Mouse (Mus musculus) layer of hippocampus, postnatal 14 days (tissue): ENCODE measurements around the gene Trir. TPM values are rescaled to one million over a fixed set of nuclear protein-coding genes. Genes with fewer than 3 reads are reported as not detected.

ENCODE experiments used
- DNase-seq, 2 experiments: peaks; one replicate each; pipeline ENCODE4 v3.0.0; 2021 to 2022; ENCODE audit warnings: low spot score in 2 of 2, mixed read lengths in 1 of 2
- long read RNA-seq, 2 experiments: library from polyadenylated mRNA; stranded (forward); transcript quantifications; one replicate each; pipeline ENCODE4 v2.0.0; 2021
- total RNA-seq, 2 experiments: library from RNA; stranded (reverse); gene quantifications; 2 replicates each; pipeline ENCODE4 v1.2.3; 2021

The Trir gene
- total RNA-seq: 100 to 1,000 TPM; 136 to 150 TPM
- long read RNA-seq, experiment 1, transcript Trir-201 (3 exons, 902 nt): major isoform, 41 of 61 reads
- long read RNA-seq, experiment 1, partial matches to known transcripts: 5 of 61 reads
- long read RNA-seq, experiment 1, other reads (novel, unspliced or antisense): 15 of 61 reads
- long read RNA-seq, experiment 2, transcript Trir-201 (3 exons, 902 nt): major isoform, 107 of 135 reads
- long read RNA-seq, experiment 2, partial matches to known transcripts: 3 of 135 reads
- long read RNA-seq, experiment 2, other reads (novel, unspliced or antisense): 25 of 135 reads

- peak; percentile 93 to 97 for DNase-seq
Measured at GRCm38 (mm10) chr8:85026670-85027515, at the start of gene Trir. TSS of gene Trir (plus strand) at chr8:85026823.

DNA sequence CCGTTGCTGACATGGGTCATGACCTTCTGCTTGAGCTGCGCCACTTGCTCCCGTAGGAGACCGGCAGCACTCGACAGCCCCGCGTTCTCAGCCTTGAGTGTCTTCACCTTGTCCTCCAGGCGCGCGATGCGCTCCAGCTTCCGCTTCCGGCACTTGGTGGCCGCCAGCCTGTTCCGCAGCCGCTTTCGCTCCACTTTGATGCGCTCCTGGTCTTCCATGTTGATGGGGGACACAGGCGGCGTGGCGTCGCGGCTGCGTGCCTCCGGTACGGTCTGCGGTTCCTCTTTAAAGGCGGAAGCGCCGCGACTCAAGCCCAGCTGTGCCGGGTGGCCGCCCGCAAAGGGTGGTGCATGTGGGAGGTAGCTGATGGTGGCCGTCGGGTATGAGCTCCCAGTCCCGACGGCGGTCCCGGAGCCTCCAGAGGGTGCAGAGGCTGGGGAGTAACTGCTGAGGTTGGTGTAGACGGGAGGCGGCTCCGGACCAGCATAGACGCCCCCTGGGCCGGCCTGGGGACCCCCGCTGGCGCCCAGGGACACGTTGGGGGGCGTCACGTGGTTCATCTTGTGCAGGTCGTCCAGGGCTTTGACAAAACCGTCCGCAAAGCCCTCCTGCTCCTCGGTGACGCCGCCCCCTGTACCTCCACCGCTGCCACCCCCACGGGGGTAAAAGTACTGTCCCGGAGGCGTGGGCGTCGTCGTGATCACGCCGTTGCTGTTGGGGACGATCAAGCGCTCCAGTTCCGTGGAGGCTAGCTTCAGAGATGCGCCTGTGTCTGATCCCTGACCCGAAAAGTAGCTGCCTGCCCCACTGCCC lies 49.0 kb upstream of the Trir start:
- no peak for DNase-seq

- DNase-seq: peak; percentile 92 to 97
Measured at GRCm38 (mm10) chr8:84978248-84978940, 48.2 kb upstream of the Trir start, which contains the start of gene Junb. TSS of gene Junb (minus strand) at chr8:84978718.

GRCm38 (mm10) chr8:84979599-84980421 lies 46.8 kb upstream of the Trir start:
- peak; percentile 88 to 95 for DNase-seq

DNA sequence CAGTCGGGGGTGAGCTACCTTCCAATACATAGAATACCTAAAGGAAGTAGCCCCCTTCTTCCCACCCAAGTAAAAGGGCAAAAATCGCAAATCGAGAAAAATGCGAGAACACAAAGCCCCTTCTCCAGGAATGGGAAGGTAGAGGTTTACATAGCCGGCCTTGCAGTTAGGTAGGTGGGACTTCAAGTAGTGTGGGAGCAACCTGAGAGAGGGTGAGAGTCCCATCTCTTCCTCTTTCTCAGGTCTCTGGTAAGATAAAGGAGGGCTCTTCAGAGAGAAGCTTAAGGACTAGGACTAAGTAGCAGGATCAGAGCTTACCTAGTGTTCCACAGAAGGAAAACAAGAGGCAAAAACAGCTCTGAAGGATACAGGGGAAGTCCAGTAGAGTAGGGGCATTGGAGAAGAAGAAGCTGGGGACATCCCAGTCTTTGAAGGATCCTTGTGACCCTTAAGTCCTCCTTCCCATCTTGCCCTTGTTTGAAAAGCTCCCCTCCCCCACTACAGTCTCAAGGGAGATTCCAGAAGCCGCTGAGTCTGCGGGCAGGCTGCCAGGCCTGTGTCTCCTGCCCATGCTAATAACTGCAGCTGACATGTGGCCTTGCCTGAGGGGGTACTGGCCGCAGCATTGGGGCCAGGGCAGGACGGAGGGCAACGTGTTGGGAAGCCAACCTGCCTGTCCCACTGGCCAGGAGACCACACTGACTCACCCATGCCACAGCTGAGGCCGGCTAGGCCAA lies 45.8 kb upstream of the Trir start:
- no peak for DNase-seq

GRCm38 (mm10) chr8:84981644-84982498 lies 44.8 kb upstream of the Trir start:
- no peak for DNase-seq

- no peak for DNase-seq
Measured at GRCm38 (mm10) chr8:84982499-84983011, 44.1 kb upstream of the Trir start.

- no peak for DNase-seq
Measured at GRCm38 (mm10) chr8:84984294-84985048, 42.2 kb upstream of the Trir start.

DNA sequence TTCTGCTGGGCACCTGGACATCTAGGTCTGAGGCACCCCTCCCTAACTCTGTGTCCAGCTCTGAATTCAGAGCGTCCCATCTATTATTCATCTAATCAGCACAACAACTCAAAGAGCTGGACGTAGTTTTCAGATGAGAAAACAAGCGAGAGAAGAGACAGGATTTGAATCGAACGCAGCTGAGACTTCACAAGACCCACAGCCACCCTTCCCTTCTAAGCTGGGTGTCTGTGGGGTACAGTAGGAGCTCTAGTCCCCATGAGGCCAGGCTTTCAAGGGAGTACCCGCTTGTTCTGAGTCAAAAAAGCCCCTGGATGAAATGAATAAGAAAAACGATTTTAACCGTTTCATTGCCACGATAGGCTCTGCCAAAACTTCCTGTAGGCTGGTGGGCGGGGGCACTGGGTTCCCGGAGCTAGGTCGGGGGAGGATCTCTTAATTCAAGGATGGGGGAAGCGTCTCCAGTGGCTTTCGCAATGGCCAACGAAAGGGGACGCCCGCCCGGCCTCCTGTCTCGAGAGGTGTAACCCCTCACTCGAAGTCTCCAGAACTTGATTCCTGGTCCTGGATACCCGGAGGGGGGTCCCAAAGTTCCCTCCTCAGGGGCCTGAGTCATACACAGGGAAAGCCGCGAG lies 41.5 kb upstream of the Trir start:
- no peak for DNase-seq

DNA sequence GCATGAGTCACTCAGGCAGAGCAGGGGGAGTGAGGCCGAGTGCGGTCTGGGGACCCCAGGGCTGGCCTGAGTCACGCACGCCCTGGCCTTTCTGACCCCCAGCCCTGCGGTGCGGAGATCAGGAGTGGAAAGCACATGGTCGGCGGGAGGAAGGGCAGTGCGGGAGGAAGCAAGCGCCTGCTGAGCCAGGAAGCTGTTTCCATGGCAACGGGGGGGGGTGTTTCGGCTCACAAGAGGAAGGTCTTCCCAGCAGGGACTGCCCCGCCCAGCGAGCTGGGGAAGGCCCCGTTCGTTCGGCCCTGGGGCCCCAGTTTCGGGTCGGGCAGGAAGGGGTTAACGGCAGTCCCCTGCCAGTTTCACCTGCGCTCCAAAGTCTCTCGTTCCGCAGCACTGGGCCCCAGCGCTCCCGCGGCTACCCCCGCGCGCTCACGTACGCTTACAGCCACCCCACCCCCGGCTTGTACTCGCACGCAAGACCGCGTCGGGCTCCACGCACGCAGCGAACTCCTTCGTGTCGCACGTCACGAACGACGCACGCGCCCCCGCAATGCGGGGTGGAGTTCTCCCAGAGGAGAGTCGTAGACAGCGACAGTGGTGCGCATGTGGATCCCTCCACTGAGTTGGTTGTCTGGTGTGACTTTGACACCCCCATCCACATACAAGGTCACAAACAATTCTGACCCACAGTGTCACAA lies 40.8 kb upstream of the Trir start:
- peak; percentile 90 to 92 for DNase-seq

GRCm38 (mm10) chr8:84986379-84986945 lies 40.2 kb upstream of the Trir start:
- no peak for DNase-seq

DNA sequence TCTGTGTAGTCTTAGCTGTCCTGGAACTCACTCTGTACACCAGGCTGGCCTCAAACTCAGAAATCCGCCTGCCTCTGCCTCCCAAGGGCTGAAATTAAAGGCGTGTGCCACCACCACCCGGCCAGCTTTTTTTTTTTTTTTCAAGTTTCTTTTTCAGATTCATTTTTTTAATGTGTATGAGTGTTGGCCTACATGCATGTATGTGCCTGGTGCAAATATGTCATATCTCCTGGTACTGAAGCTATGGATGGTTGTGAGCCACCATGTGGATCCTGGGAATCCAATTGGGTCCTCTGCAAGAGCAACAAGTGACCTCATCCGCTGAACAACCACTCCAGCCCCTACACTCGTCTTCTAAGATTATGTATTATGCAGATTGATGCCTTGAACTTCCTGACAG lies 39.2 kb upstream of the Trir start:
- no peak for DNase-seq

GRCm38 (mm10) chr8:84987903-84988302 lies 38.7 kb upstream of the Trir start:
- no peak for DNase-seq

GRCm38 (mm10) chr8:84989311-84989731 lies 37.3 kb upstream of the Trir start:
- no peak for DNase-seq

- peak; percentile 90 to 92 for DNase-seq
Measured at GRCm38 (mm10) chr8:84989810-84990209, 36.8 kb upstream of the Trir start.

- peak; percentile 96 to 98 for DNase-seq
Measured at GRCm38 (mm10) chr8:84990349-84990748, 36.3 kb upstream of the Trir start, which contains the start of gene Hook2. TSS of gene Hook2 (plus strand) at chr8:84990603.
